Mouse (Mus musculus): ENCODE results near the gene Tmem217.

GRCm38 (mm10) chr17:29540426-29540825 lies 11.8 kb downstream of the Tmem217 start:
- TF ChIP-seq GATA1 (IDR thresholded peaks at IDR 0.05; ENCODE audit: borderline replicate concordance, low read length), result no peak
- TF ChIP-seq FLI1 (IDR thresholded peaks at IDR 0.05; ENCODE audit: low read length), result no peak

All from megakaryocyte, embryonic 14.5 days (primary cell).